Mouse (Mus musculus) forebrain, embryonic 11.5 days (tissue): ENCODE data around the gene Dnah7c. TPM values are rescaled to one million over a fixed set of nuclear protein-coding genes. Genes with fewer than 3 reads are reported as not detected.
"Not testable (repeated sequence)": the region's sequence is repeated elsewhere in the genome, so short reads cannot be mapped to it uniquely, and the experiment has no call there.

ENCODE experiments used
- ATAC-seq: fragments of 200-750 bp; cut with Nextera tagmentation; replicated peaks from 2 replicates; pipeline ENCODE4 v1.8.0; 2017; ENCODE audit warnings: moderate TSS enrichment; ENCODE audit not compliant: low FRiP score
- DNase-seq: peaks from one replicate; pipeline ENCODE4 v3.0.0-alpha.2; 2017; ENCODE audit warnings: low spot score
- H3K27ac ChIP-seq: fragments of 300-500 bp; sonication (generic); 2 replicates; pipeline ENCODE4 v1.5.1; 2014; ENCODE audit warnings: low read depth, low read length
- H3K27me3 ChIP-seq: fragments of 300-500 bp; sonication (generic); 2 replicates; pipeline ENCODE4 v1.6.1; 2014; ENCODE audit warnings: mild to moderate bottlenecking, low read length, mixed read lengths; ENCODE audit not compliant: control insufficient read depth, insufficient read depth
- H3K36me3 ChIP-seq: fragments of 300-500 bp; sonication (generic); 2 replicates; pipeline ENCODE4 v1.6.1; 2014; ENCODE audit warnings: mild to moderate bottlenecking, low read length, moderate library complexity, mixed read lengths; ENCODE audit not compliant: control insufficient read depth, insufficient read depth
- H3K4me1 ChIP-seq: fragments of 300-500 bp; sonication (generic); replicated peaks from 2 replicates; pipeline ENCODE4 v1.6.1; 2014; ENCODE audit warnings: low read length, mixed read lengths; ENCODE audit not compliant: control insufficient read depth, insufficient read depth
- H3K4me2 ChIP-seq: fragments of 300-500 bp; sonication (generic); 2 replicates; pipeline ENCODE4 v1.6.1; 2014; ENCODE audit warnings: low read depth, mild to moderate bottlenecking, low read length, moderate library complexity, mixed read lengths; ENCODE audit not compliant: severe bottlenecking
- H3K4me3 ChIP-seq: fragments of 300-500 bp; sonication (generic); 2 replicates; pipeline ENCODE4 v1.5.1; 2014; ENCODE audit warnings: low read depth, low read length
- H3K9ac ChIP-seq: fragments of 300-500 bp; sonication (generic); 2 replicates; pipeline ENCODE4 v1.6.1; 2014; ENCODE audit warnings: low read length
- H3K9me3 ChIP-seq: fragments of 300-500 bp; sonication (generic); 2 replicates; pipeline ENCODE4 v1.6.1; 2016; ENCODE audit warnings: low read length, mixed read lengths; ENCODE audit not compliant: control insufficient read depth
- WGBS: fragments of 180-500 bp; shearing (Covaris S2); extraction: QIAGEN DNeasy Blood & Tissue Kit; methylation state at CpG from one replicate; pipeline ENCODE4 v1.1.7; 2014; 5-methylcytosine and 5-hydroxymethylcytosine counted together
- polyA plus RNA-seq: library from polyadenylated mRNA; unstranded; fragments of >200 nt; fragmentation: Nextera tagmentation; extraction: Ambion mirVana; gene quantifications from 2 replicates; pipeline ENCODE4 v1.2.1, GENCODE M21; 2014

The Dnah7c gene
- 0.12 and 0.27 TPM in 2 replicates for polyA plus RNA-seq

- H3K27ac ChIP-seq = no peak within 1 kb of the TSS
- H3K27me3 ChIP-seq = no peaks in the 10 kb centered on the region
Measured at GRCm38 (mm10) chr1:46425137-46425925, at the start of gene Dnah7c. TSS of gene Dnah7c (plus strand) at chr1:46425592.

GRCm38 (mm10) chr1:46380641-46381040 lies 44.8 kb upstream of the Dnah7c start:
- H3K36me3 ChIP-seq, H3K4me2 ChIP-seq, DNase-seq, H3K27me3 ChIP-seq, H3K4me3 ChIP-seq, H3K9ac ChIP-seq, ATAC-seq, H3K4me1 ChIP-seq, H3K27ac ChIP-seq, H3K9me3 ChIP-seq: not testable (repeated sequence)
- 88% methylated on average over 3 of the region's 3 CpGs for WGBS

More at GRCm38 (mm10) chr1:46425137-46425925, at the start of gene Dnah7c:
- ATAC-seq (peak; percentile 77), DNase-seq (peak; percentile 72)
- no peaks in the 10 kb centered on the region for H3K9me3 ChIP-seq
- H3K4me2 ChIP-seq = peak within 1 kb of the TSS; percentile 87
- no peaks in the 10 kb centered on the region for H3K36me3 ChIP-seq
- 9% methylated on average over 30 of the region's 30 CpGs for WGBS
- peak within 1 kb of the TSS; percentile 47 for H3K4me3 ChIP-seq
- H3K4me1 ChIP-seq = no peaks in the 10 kb centered on the region
- peak within 1 kb of the TSS; percentile 49 for H3K9ac ChIP-seq

- not testable (repeated sequence) for H3K4me3 ChIP-seq, H3K27me3 ChIP-seq, H3K4me1 ChIP-seq, DNase-seq, H3K9ac ChIP-seq, H3K27ac ChIP-seq, H3K36me3 ChIP-seq, H3K4me2 ChIP-seq, H3K9me3 ChIP-seq
- peak; percentile 71 for ATAC-seq
- 54% methylated on average over 3 of the region's 4 CpGs for WGBS
Measured at GRCm38 (mm10) chr1:46394681-46395297, 30.6 kb upstream of the Dnah7c start.

GRCm38 (mm10) chr1:46408324-46409115 lies 16.9 kb upstream of the Dnah7c start:
- no peak for DNase-seq
- H3K36me3 ChIP-seq = no peaks in the 10 kb centered on the region
- no peaks in the 10 kb centered on the region for H3K9me3 ChIP-seq
- no peak overlapping the region for H3K4me3 ChIP-seq
- no peak overlapping the region for H3K4me2 ChIP-seq
- no peak overlapping the region for H3K9ac ChIP-seq
- ATAC-seq = no peak
- no peaks in the 10 kb centered on the region for H3K4me1 ChIP-seq
- H3K27me3 ChIP-seq = no peaks in the 10 kb centered on the region
- WGBS = 90% methylated on average over 6 of the region's 6 CpGs
- no peak overlapping the region for H3K27ac ChIP-seq

GRCm38 (mm10) chr1:46414798-46415197 lies 10.6 kb upstream of the Dnah7c start:
- not testable (repeated sequence) for H3K9ac ChIP-seq, DNase-seq, H3K4me2 ChIP-seq, H3K27me3 ChIP-seq, H3K27ac ChIP-seq, H3K9me3 ChIP-seq, ATAC-seq, H3K36me3 ChIP-seq, H3K4me3 ChIP-seq, H3K4me1 ChIP-seq
- WGBS = 90% methylated on average over 7 of the region's 7 CpGs

- not testable (repeated sequence) for H3K4me2 ChIP-seq, DNase-seq, H3K27me3 ChIP-seq, ATAC-seq, H3K4me3 ChIP-seq, H3K9ac ChIP-seq, H3K36me3 ChIP-seq, H3K4me1 ChIP-seq, H3K9me3 ChIP-seq, H3K27ac ChIP-seq
- WGBS = 21% methylated on average over 3 of the region's 3 CpGs
Measured at GRCm38 (mm10) chr1:46416946-46417345, 8.4 kb upstream of the Dnah7c start.

GRCm38 (mm10) chr1:46418966-46419365 lies 6.4 kb upstream of the Dnah7c start:
- H3K4me3 ChIP-seq, H3K4me2 ChIP-seq, H3K4me1 ChIP-seq, H3K36me3 ChIP-seq, H3K9me3 ChIP-seq, H3K9ac ChIP-seq, H3K27ac ChIP-seq, DNase-seq, ATAC-seq, H3K27me3 ChIP-seq: not testable (repeated sequence)
- WGBS = 74% methylated on average over 3 of the region's 4 CpGs

- no peak overlapping the region for H3K27ac ChIP-seq
- no peak overlapping the region for H3K4me3 ChIP-seq
- no peaks in the 10 kb centered on the region for H3K9me3 ChIP-seq
- H3K27me3 ChIP-seq = no peaks in the 10 kb centered on the region
- no peaks in the 10 kb centered on the region for H3K36me3 ChIP-seq
- no peaks in the 10 kb centered on the region for H3K4me1 ChIP-seq
- no peak overlapping the region for H3K9ac ChIP-seq
- DNase-seq (no peak), ATAC-seq (no peak)
- WGBS = 80% methylated on average over 2 of the region's 2 CpGs
- H3K4me2 ChIP-seq = no peak overlapping the region
Measured at GRCm38 (mm10) chr1:46428401-46428800, 3.0 kb downstream of the Dnah7c start.
